Mouse (Mus musculus): ENCODE results near the gene Mfap5. TPM values are rescaled to one million over a fixed set of nuclear protein-coding genes. Genes with fewer than 3 reads are reported as not detected.
"Not testable (repeated sequence)": the region's sequence is repeated elsewhere in the genome, so short reads cannot be mapped to it uniquely, and the experiment has no call there.

The Mfap5 gene
- polyA plus RNA-seq, 1 experiment from 2014 or later, result 1.6 TPM

- H3K27ac ChIP-seq, result no peak overlapping the region
Observed at GRCm38 (mm10) chr6:122492479-122492878, 13.2 kb upstream of the Mfap5 start.

DNA sequence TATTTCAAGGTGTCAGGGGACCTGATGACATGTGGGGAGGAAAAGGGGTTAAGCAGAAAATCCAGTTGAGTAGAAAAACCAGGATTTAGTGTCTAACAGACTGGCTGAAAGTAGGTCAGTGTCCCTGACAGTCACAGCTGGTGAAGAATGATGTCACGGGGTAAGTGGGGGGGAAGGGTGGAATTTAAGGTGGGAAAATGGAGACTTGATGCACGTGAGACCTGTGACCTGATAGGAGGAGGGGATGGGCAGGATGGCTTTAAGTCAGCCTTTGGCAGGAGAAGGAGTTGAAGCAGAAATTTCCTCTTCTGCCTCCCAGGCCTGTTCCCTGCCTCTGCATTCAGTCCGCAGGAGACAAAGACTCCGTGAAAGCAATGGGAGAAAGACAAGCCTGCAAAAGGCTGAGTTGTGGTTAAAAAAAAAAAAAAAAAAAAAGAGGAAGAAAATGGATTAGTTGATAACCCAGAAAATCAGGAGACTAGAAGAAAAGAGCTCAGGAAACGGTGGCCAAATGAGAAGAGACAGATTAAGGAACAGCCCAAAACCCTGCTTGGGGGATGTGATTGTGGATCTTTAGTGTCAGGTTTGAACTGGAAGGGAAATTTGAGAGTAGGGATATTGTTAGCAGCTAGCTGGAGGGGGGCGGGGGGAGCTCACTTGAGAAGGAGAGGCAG is 11.7 kb upstream of the Mfap5 start:
- Histone ChIP-seq H3K27me3 (replicated peaks) (no peaks in the 10 kb centered on the region), H3K27ac (no peak overlapping the region), H3K4me1 (peaks cover 20% of the 10 kb centered on the region), H3K4me3 (no peak overlapping the region), H3K9me3 (no peaks in the 10 kb centered on the region), H3K9ac (no peak overlapping the region), H3K36me3 (no peaks in the 10 kb centered on the region), H3K4me2 (replicated peaks) (no peak overlapping the region)
- no peak for ATAC-seq (ENCODE audit: low FRiP score, low read depth)
- 34% methylated on average over 6 of the region's 6 CpGs for WGBS

More at GRCm38 (mm10) chr6:122492479-122492878, 13.2 kb upstream of the Mfap5 start:
- Histone ChIP-seq H3K9ac (no peak overlapping the region), H3K4me2 (replicated peaks) (no peak overlapping the region; the same call in 1 of the 2 replicates), H3K4me3 (no peak overlapping the region), H3K4me1 (peaks cover 20% of the 10 kb centered on the region), H3K36me3 (no peaks in the 10 kb centered on the region), H3K27me3 (replicated peaks) (no peaks in the 10 kb centered on the region), H3K9me3 (no peaks in the 10 kb centered on the region)
- no peak for ATAC-seq (ENCODE audit: low FRiP score, low read depth)
- WGBS, result 41% methylated on average over 6 of the region's 6 CpGs

- H3K9me3 ChIP-seq, result no peaks in the 10 kb centered on the region
- peaks cover 20% of the 10 kb centered on the region for H3K4me1 ChIP-seq
- peak overlapping the region; percentile 2; the same call in 1 of the 2 replicates for H3K27ac ChIP-seq
- peak; percentile 53 for ATAC-seq (ENCODE audit: low FRiP score, low read depth)
- H3K4me2 ChIP-seq (replicated peaks), result peak overlapping the region; percentile 42
- H3K36me3 ChIP-seq, result no peaks in the 10 kb centered on the region
- H3K4me3 ChIP-seq, result no peak overlapping the region
- no peak overlapping the region for H3K9ac ChIP-seq
- no peaks in the 10 kb centered on the region for H3K27me3 ChIP-seq (replicated peaks)
- 8% methylated on average over 21 of the region's 21 CpGs for WGBS
Observed at GRCm38 (mm10) chr6:122495082-122495881, 10.4 kb upstream of the Mfap5 start.

DNA sequence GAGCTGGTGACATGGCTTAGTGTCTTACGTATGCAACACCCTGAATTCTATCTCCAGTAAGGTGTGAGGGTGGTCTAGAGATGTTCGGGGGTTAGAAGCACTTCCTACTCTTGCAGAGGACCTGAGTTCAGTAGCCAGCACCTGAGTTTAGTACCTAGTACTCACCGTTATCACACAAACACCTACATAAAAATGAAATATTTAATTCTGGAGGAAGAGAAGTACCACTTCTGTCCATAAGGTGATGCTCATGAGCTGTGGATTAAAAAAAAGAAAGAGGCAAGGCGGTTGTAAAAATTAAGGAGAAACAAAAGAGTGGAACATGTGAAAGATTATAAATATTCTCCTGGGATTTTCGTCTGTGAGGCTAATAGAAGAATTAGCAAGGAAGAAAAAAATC is 9.1 kb upstream of the Mfap5 start:
- WGBS, result 32% methylated on average over 5 of the region's 5 CpGs
- Histone ChIP-seq H3K27me3 (replicated peaks) (no peaks in the 10 kb centered on the region), H3K27ac (peak overlapping the region; percentile 34; the same call in 1 of the 2 replicates), H3K4me1 (peaks cover 15% of the 10 kb centered on the region; the same call in 1 of the 2 replicates), H3K36me3 (no peaks in the 10 kb centered on the region), H3K4me3 (no peak overlapping the region), H3K9me3 (no peaks in the 10 kb centered on the region), H3K9ac (no peak overlapping the region), H3K4me2 (replicated peaks) (no peak overlapping the region)
- ATAC-seq (ENCODE audit: low FRiP score, low read depth), result no peak

DNA sequence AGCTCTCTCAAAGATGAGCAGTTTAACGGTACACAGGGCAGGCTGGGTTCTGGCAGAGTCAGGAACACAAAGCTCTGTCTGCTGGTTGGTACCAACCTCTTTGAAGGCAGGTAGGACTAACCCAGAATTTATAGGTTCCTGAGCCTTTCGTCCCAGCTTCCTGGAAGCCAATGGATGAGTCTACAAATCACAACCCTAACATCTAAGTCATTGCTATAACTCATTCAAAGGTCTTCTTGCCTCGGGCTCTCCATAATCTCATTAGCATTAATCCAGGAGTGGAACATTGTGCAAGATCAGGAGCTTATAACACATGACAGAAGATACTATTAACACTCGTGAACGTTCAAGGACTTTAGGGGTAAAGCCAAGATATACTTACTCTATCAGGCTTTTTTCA is 7.0 kb upstream of the Mfap5 start, which contains the start of gene Rimklb:
Gene Rimklb, minus strand, starts transcription at position 101 of the 400 bp plus-strand sequence.
- peaks cover 15% of the 10 kb centered on the region; the same call in 1 of the 2 replicates for H3K4me1 ChIP-seq
- H3K36me3 ChIP-seq, result no peaks in the 10 kb centered on the region
- no peaks in the 10 kb centered on the region for H3K9me3 ChIP-seq
- no peak for ATAC-seq (ENCODE audit: low FRiP score, low read depth)
- no peak within 1 kb of the TSS for H3K27ac ChIP-seq
- no peak within 1 kb of the TSS for H3K4me3 ChIP-seq
- WGBS, result 83% methylated on average over 5 of the region's 5 CpGs
- no peak within 1 kb of the TSS for H3K4me2 ChIP-seq (replicated peaks)
- no peaks in the 10 kb centered on the region for H3K27me3 ChIP-seq (replicated peaks)
- no peak within 1 kb of the TSS for H3K9ac ChIP-seq

DNA sequence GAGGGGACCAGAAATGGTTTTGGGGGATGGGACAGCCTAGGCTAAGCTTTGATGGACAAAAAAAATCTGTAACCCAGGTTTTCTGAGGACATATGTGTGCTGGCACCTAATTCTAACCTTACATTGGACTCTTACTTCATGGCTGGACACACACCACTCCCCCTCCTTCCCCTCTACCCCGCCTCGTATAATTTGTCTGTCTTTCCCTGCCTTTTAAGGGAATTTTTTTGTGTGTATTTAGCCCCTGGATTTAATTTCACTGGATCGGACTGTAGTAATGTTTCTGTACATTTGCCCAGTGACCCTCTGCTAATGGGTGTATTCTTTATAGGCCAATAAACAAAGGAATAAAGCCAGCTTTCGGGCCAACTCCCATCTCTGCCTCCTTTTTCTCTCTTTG is 604 bp upstream of the Mfap5 start:
- WGBS, result 63% methylated on average over 4 of the region's 4 CpGs
- Histone ChIP-seq H3K4me2 (replicated peaks) (no peak overlapping the region), H3K9ac (no peak overlapping the region)

GRCm38 (mm10) chr6:122508494-122508893 is 2.8 kb downstream of the Mfap5 start:
- Histone ChIP-seq H3K36me3 (no peaks in the 10 kb centered on the region), H3K9me3 (no peaks in the 10 kb centered on the region), H3K27ac (no peak overlapping the region), H3K4me1 (no peaks in the 10 kb centered on the region), H3K4me3 (no peak overlapping the region), H3K9ac (no peak overlapping the region), H3K4me2 (replicated peaks) (no peak overlapping the region), H3K27me3 (replicated peaks) (no peaks in the 10 kb centered on the region)
- no peak for ATAC-seq (ENCODE audit: low FRiP score, low read depth)
- WGBS, result 88% methylated on average over 8 of the region's 8 CpGs

More for the DNA sequence above, 604 bp upstream of the Mfap5 start:
- Histone ChIP-seq H3K27ac (no peak overlapping the region), H3K27me3 (replicated peaks) (no peaks in the 10 kb centered on the region), H3K36me3 (no peaks in the 10 kb centered on the region), H3K9me3 (no peaks in the 10 kb centered on the region), H3K4me3 (no peak overlapping the region), H3K4me1 (no peaks in the 10 kb centered on the region)
- no peak for ATAC-seq (ENCODE audit: low FRiP score, low read depth)

- no peak overlapping the region for H3K9ac ChIP-seq
- no peaks in the 10 kb centered on the region for H3K36me3 ChIP-seq
- ATAC-seq (ENCODE audit: low FRiP score, low read depth), result no peak
- no peak overlapping the region for H3K4me3 ChIP-seq
- no peaks in the 10 kb centered on the region for H3K9me3 ChIP-seq
- H3K4me2 ChIP-seq (replicated peaks), result no peak overlapping the region
- H3K27me3 ChIP-seq (replicated peaks), result no peaks in the 10 kb centered on the region
- H3K4me1 ChIP-seq, result no peaks in the 10 kb centered on the region
- 70% methylated on average over 12 of the region's 12 CpGs for WGBS
- H3K27ac ChIP-seq, result no peak overlapping the region
Observed at GRCm38 (mm10) chr6:122512914-122513878, 7.6 kb downstream of the Mfap5 start.

DNA sequence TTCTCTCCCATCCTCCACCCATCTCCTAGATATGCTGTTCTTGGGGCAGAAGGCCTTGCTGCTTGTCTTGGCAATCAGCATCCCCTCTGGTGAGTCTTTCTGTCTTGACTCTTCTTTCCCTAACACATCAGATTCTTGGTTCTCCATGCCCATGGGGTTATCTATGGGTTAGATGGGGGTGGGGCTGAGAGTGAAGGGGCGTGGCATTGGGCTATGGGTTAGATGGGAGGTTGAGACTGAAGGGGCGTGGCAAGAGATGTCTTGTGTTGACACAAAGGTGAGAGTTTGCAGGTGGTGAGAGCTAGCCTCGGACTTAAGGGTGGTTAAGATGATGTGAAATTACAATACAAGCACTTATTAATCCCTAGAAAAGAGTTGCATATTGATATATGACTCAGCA is 8.7 kb downstream of the Mfap5 start:
- Histone ChIP-seq H3K27me3 (replicated peaks) (no peaks in the 10 kb centered on the region), H3K9ac (no peak overlapping the region), H3K4me1 (no peaks in the 10 kb centered on the region), H3K4me3 (no peak overlapping the region), H3K27ac (no peak overlapping the region), H3K36me3 (no peaks in the 10 kb centered on the region), H3K4me2 (replicated peaks) (no peak overlapping the region), H3K9me3 (no peaks in the 10 kb centered on the region)
- ATAC-seq (ENCODE audit: low FRiP score, low read depth), result no peak
- WGBS, result 80% methylated on average over 3 of the region's 3 CpGs

DNA sequence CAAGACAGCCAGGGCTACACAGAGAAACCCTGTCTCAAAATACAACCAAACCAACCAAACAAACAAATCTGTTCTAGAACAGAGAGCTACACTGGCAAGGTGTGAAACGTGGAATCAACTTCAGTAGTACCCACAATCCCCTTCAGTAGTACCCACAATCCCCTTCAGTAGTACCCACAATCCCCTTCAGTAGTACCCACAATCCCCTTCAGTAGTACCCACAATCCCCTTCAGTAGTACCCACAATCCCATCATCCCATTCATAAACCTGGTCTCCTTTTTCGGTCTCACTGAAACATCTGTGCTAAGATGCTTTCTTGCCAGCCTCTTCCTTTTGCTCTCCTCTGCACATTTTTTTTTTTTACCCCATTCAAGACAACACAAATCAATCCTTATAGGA is 10.1 kb downstream of the Mfap5 start:
- not testable (repeated sequence) for H3K4me2 ChIP-seq (replicated peaks); H3K4me3 ChIP-seq; H3K4me1 ChIP-seq; H3K27me3 ChIP-seq (replicated peaks); ATAC-seq (ENCODE audit: low FRiP score, low read depth); H3K9ac ChIP-seq; H3K36me3 ChIP-seq; H3K27ac ChIP-seq; H3K9me3 ChIP-seq
- 85% methylated on average over 2 of the region's 2 CpGs for WGBS

DNA sequence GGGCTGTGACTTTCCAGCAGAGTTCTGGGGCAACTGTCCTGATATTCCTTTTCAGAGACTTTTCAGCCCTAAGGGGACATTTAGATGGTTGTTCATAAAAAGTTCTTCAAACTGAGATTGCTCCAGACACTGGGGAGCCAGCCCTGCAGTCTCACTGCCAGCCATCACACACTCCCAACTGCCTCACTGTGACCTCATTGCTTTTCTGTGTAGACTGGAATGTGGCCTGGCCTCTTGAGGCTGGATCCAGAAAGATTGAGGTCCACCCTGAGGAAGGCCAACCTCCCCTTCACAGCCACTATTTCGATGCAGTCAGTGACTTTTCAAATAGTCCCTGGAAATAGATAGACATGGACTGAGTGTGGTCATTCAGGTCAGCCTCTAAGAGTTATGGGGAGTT is 12.0 kb downstream of the Mfap5 start:
- H3K4me3 ChIP-seq, result no peak overlapping the region
- no peaks in the 10 kb centered on the region for H3K4me1 ChIP-seq
- ATAC-seq (ENCODE audit: low FRiP score, low read depth), result no peak
- 74% methylated on average over 1 of the region's 1 CpGs for WGBS
- H3K36me3 ChIP-seq, result no peaks in the 10 kb centered on the region
- H3K9me3 ChIP-seq, result no peaks in the 10 kb centered on the region
- no peak overlapping the region for H3K27ac ChIP-seq
- H3K27me3 ChIP-seq (replicated peaks), result no peaks in the 10 kb centered on the region
- no peak overlapping the region for H3K4me2 ChIP-seq (replicated peaks)
- no peak overlapping the region for H3K9ac ChIP-seq

- no peaks in the 10 kb centered on the region for H3K27me3 ChIP-seq (replicated peaks)
- 47% methylated on average over 2 of the region's 2 CpGs for WGBS
- no peak overlapping the region for H3K27ac ChIP-seq
- no peaks in the 10 kb centered on the region for H3K4me1 ChIP-seq
- no peak overlapping the region for H3K9ac ChIP-seq
- H3K36me3 ChIP-seq, result no peaks in the 10 kb centered on the region
- H3K9me3 ChIP-seq, result no peaks in the 10 kb centered on the region
- no peak overlapping the region for H3K4me3 ChIP-seq
- ATAC-seq (ENCODE audit: low FRiP score, low read depth), result no peak
- H3K4me2 ChIP-seq (replicated peaks), result no peak overlapping the region
Observed at GRCm38 (mm10) chr6:122519384-122519783, 13.7 kb downstream of the Mfap5 start.
